Mouse (Mus musculus): Measurements from ENCODE around the gene Rnf43. TPM values are rescaled to one million over a fixed set of nuclear protein-coding genes. Genes with fewer than 3 reads are reported as not detected.

Rnf43 gene
- polyA plus RNA-seq, 1 experiment from 2014 or later: 5.5 TPM

DNA sequence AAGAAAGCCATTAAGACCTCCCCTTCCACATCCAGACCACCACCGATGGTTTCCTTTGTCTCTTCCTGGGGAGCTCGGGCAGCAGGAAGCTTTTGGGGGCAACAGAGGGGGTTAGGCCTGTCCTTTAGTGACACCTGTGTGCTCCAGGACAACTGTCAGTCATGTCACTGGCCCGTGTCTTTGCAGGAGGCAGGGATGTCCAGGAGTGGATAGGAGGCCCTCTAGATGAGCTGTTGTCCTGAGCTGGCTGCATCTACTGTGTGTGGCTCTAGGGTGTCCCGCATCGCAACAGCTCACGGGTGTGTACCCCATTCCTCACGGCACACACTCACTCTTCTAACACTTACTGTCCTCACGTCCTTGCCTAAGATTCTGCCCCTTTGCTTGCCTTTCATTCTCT lies 90.7 kb downstream of the Rnf43 start:
- Histone ChIP-seq H3K27me3 (ENCODE audit: insufficient read depth, low read length) (no peaks in the 10 kb centered on the region), H3K36me3 (ENCODE audit: insufficient read depth, low read length) (no peaks in the 10 kb centered on the region), H3K4me2 (ENCODE audit: low read length) (no peak overlapping the region), H3K27ac (no peak overlapping the region), H3K4me3 (replicated peaks; ENCODE audit: low read depth, low read length) (no peak overlapping the region), H3K4me1 (replicated peaks; ENCODE audit: insufficient read depth, low read length) (peaks cover 4% of the 10 kb centered on the region; the same call in 1 of the 2 replicates), H3K9me3 (replicated peaks; ENCODE audit: low read length) (no peaks in the 10 kb centered on the region), H3K9ac (ENCODE audit: low read depth, low read length) (no peak overlapping the region)
- ATAC-seq (replicated peaks; ENCODE audit: low FRiP score, low read depth): no peak
- no peak for DNase-seq (ENCODE audit: low spot score)
- TF ChIP-seq CTCF (IDR thresholded peaks at IDR 0.05; ENCODE audit: low read depth): no peak
- 85% methylated on average over 8 of the region's 8 CpGs for WGBS

DNA sequence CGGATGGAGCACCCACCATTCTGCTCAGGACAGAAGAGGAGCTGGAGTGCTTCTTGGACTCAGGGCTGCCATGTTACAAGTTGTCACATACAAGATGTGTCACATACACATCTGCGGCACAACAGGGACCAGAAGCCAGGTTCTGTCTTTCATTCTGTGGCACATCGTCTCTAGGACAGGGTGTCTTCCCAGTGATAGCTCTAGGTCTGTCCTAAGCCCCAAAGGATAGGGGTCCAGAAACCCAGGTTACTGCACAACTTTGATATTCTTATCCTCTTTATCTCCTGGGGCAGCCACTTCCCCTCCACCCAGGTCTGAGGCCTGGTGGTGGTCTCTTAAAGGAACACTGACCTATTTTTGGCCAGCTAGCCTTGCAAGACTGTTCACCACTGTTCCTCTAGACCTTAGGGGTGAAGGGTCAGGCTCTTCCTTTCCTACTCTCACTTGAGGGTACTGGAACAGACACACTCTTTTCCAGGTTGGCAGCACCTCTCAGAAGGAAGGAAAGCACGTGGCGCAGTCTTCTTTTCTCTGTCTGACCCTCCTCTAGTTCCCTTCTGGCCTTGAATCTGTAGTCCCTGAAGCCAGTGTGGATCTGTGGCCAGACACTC lies 91.5 kb downstream of the Rnf43 start:
- Histone ChIP-seq H3K4me2 (ENCODE audit: low read length) (no peak overlapping the region), H3K36me3 (ENCODE audit: insufficient read depth, low read length) (no peaks in the 10 kb centered on the region), H3K27me3 (ENCODE audit: insufficient read depth, low read length) (no peaks in the 10 kb centered on the region), H3K9ac (ENCODE audit: low read depth, low read length) (no peak overlapping the region), H3K4me1 (replicated peaks; ENCODE audit: insufficient read depth, low read length) (0 out of 2 replicates have a peak, but pooled peaks cover 4% of the 10 kb centered on the region), H3K27ac (no peak overlapping the region), H3K4me3 (replicated peaks; ENCODE audit: low read depth, low read length) (no peak overlapping the region), H3K9me3 (replicated peaks; ENCODE audit: low read length) (no peaks in the 10 kb centered on the region)
- no peak for DNase-seq (ENCODE audit: low spot score)
- ATAC-seq (replicated peaks; ENCODE audit: low FRiP score, low read depth): no peak
- 89% methylated on average over 5 of the region's 5 CpGs for WGBS
- no peak for TF ChIP-seq CTCF (IDR thresholded peaks at IDR 0.05; ENCODE audit: low read depth)

DNA sequence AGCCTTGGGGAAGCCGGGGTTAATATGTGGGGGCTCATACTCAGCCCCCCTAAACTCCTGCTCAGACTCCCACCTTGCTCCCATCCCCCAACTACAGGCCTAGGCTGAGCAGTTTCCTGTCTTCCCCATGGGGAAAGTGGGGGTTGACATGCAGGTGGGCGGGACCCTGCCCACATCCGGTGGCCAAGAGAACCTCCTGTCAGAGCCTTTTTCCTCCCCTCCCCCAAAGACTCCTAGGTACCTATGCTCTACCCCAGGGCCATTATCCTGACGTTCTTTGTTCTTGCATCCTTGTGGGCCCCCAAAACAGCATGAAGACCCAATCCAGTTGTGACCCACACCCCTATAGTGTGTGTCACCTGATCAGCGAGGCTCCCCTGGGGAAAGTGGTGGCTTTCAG lies 92.1 kb downstream of the Rnf43 start:
- no peak for ATAC-seq (replicated peaks; ENCODE audit: low FRiP score, low read depth)
- 74% methylated on average over 5 of the region's 5 CpGs for WGBS

DNA sequence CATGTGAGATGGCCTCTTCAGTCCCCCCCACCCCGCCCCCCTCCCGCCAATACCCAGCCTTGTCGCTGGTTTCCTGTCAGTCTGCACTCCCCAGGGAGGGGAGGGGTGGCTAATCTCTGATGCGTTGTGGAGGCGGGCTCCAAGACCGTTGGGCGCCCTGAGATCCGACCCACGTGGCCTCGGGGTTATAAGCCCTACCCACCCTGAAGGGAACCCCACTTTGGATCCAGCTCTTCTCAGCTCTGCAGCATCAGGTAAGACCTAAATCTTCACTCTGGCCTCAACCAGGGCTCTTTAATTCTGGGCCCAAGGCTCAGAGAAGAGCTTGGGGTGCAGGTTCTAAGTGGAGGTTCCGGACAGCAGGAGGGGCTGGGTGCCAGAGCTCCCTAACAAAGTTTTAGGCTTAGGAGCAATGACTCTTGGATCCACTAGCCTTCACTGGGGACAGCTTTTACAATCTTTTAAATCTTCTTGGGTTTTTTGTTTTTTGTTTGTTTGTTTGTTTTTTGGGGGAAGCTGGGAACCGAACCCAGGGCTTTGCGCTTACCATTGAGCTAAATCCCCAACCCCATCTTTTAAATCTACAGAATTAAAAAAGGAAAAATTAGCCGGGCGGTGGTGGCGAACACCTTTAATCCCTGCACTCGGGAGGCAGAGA lies 93.0 kb downstream of the Rnf43 start:
- Histone ChIP-seq H3K27ac (no peak overlapping the region), H3K4me1 (replicated peaks; ENCODE audit: insufficient read depth, low read length) (no peaks in the 10 kb centered on the region), H3K9ac (ENCODE audit: low read depth, low read length) (no peak overlapping the region), H3K36me3 (ENCODE audit: insufficient read depth, low read length) (no peaks in the 10 kb centered on the region), H3K4me3 (replicated peaks; ENCODE audit: low read depth, low read length) (no peak overlapping the region), H3K27me3 (ENCODE audit: insufficient read depth, low read length) (peaks cover 5% of the 10 kb centered on the region), H3K4me2 (ENCODE audit: low read length) (no peak overlapping the region), H3K9me3 (replicated peaks; ENCODE audit: low read length) (no peaks in the 10 kb centered on the region)
- no peak for ATAC-seq (replicated peaks; ENCODE audit: low FRiP score, low read depth)
- WGBS: 84% methylated on average over 16 of the region's 17 CpGs
- no peak for DNase-seq (ENCODE audit: low spot score)
- no peak for TF ChIP-seq CTCF (IDR thresholded peaks at IDR 0.05; ENCODE audit: low read depth)

More for the DNA sequence above, 92.1 kb downstream of the Rnf43 start:
- Histone ChIP-seq H3K27me3 (ENCODE audit: insufficient read depth, low read length) (no peaks in the 10 kb centered on the region), H3K9me3 (replicated peaks; ENCODE audit: low read length) (no peaks in the 10 kb centered on the region), H3K9ac (ENCODE audit: low read depth, low read length) (no peak overlapping the region), H3K4me2 (ENCODE audit: low read length) (no peak overlapping the region), H3K36me3 (ENCODE audit: insufficient read depth, low read length) (no peaks in the 10 kb centered on the region), H3K4me3 (replicated peaks; ENCODE audit: low read depth, low read length) (no peak overlapping the region), H3K27ac (no peak overlapping the region), H3K4me1 (replicated peaks; ENCODE audit: insufficient read depth, low read length) (0 out of 2 replicates have a peak, but pooled peaks cover under 1% of the 10 kb centered on the region)
- no peak for TF ChIP-seq CTCF (IDR thresholded peaks at IDR 0.05; ENCODE audit: low read depth)
- DNase-seq (ENCODE audit: low spot score): no peak

DNA sequence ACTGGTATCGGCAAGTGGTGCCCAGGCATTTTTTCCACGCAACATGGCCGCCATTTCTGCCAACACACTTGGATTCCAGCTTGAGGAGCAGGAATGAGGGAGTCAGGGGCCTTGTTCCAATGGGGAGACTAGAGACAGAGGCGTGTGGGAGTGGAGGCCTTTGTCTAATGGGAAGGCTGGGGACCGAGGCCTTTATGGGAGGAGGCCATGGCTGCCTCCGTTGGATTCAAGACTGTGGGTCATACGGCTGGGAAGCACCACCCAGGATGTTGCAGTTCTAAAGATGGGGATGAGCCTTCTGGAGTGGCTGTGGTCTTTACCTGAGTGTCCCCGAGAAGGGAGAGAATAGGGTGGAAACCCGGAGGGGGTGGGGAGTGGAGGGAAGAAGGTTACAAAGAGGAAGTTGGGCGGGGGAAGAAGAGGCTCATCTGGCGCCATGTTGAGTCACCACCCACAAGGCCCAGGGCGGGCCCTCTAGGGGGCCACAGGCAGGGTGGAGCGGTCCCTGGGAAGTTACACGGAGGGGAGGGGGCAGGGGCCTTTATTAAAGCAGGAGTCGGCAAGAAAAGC lies 93.8 kb downstream of the Rnf43 start:
- H3K27ac ChIP-seq: no peak overlapping the region
- no peak for DNase-seq (ENCODE audit: low spot score)
- no peak overlapping the region for H3K4me2 ChIP-seq (ENCODE audit: low read length)
- H3K9me3 ChIP-seq (replicated peaks; ENCODE audit: low read length): no peaks in the 10 kb centered on the region
- H3K4me1 ChIP-seq (replicated peaks; ENCODE audit: insufficient read depth, low read length): no peaks in the 10 kb centered on the region
- H3K9ac ChIP-seq (ENCODE audit: low read depth, low read length): no peak overlapping the region
- no peak for TF ChIP-seq CTCF (IDR thresholded peaks at IDR 0.05; ENCODE audit: low read depth)
- H3K27me3 ChIP-seq (ENCODE audit: insufficient read depth, low read length): peaks cover 14% of the 10 kb centered on the region
- no peak for ATAC-seq (replicated peaks; ENCODE audit: low FRiP score, low read depth)
- no peak overlapping the region for H3K4me3 ChIP-seq (replicated peaks; ENCODE audit: low read depth, low read length)
- no peaks in the 10 kb centered on the region for H3K36me3 ChIP-seq (ENCODE audit: insufficient read depth, low read length)
- 84% methylated on average over 15 of the region's 15 CpGs for WGBS

DNA sequence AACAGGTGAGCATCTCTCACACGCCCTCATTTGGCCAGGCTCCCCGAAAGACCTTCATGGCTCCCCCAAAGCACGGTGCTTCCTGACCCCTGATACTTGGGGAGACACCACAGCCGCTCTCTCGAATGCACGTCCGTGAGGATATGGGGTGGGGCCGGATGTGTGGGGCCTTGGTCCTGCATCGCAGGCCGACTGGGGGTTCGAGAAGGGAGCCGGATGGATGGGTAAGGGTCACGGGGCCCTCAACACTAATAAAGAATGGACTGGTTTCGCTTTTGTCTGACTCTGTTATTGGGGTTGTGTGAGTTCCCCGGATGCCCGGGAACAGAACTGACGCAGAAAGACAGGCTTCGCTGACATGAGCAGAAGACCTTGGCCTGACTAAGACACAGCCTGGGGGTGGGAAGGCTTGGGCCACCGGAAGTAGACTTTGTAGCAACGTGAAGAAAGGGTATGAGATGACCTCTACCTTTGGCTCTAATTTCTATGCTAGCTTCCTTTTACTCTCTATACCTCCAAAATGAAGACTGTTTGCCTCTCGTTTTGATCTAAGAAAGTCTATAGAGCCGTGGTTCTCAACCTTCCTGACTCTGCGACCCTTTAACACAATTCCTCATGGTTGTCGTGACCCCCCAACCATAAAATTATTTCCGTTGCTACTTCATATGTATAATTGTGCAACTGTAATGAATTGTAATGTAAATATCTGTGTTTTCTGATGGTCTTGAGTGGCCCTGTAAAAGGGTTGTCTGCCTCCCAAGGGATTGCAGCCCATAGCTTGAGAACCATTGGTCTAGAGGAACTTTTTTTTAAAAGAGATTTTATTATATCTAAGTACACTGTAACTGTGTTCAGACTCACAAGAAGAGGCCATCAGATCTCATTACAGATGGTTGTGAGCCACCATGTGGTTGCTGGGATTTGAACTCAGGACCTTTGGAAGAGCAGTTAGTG lies 94.8 kb downstream of the Rnf43 start:
- DNase-seq (ENCODE audit: low spot score) (no peak), ATAC-seq (replicated peaks; ENCODE audit: low FRiP score, low read depth) (no peak)
- no peak for TF ChIP-seq CTCF (IDR thresholded peaks at IDR 0.05; ENCODE audit: low read depth)
- no peak overlapping the region for H3K9ac ChIP-seq (ENCODE audit: low read depth, low read length)
- H3K27me3 ChIP-seq (ENCODE audit: insufficient read depth, low read length): peaks cover 22% of the 10 kb centered on the region
- H3K4me2 ChIP-seq (ENCODE audit: low read length): no peak overlapping the region
- no peaks in the 10 kb centered on the region for H3K36me3 ChIP-seq (ENCODE audit: insufficient read depth, low read length)
- H3K27ac ChIP-seq: no peak overlapping the region
- H3K4me3 ChIP-seq (replicated peaks; ENCODE audit: low read depth, low read length): no peak overlapping the region
- 86% methylated on average over 25 of the region's 25 CpGs for WGBS
- no peaks in the 10 kb centered on the region for H3K9me3 ChIP-seq (replicated peaks; ENCODE audit: low read length)
- H3K4me1 ChIP-seq (replicated peaks; ENCODE audit: insufficient read depth, low read length): no peaks in the 10 kb centered on the region

Measured in kidney, postnatal 0 days (tissue).